In the genomic region with DNA sequence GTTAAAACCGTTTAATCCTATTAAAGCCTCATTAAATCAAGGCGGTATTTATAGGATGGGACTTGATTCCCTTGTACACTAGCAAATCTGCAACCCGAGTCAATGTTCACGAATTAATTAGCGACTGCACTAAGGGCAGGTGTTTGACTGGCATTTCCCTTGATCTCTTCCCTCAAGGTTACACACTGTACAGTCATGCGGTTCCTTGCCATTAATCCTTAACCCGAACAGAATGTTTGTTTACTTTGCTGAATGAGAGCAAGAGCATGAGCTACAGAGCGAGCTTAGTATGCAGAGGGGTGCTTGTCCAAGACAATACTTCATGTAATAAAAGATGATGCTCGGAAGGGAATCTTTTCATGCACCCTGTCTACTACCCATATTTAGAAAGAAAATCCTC, we compare ENCODE assay signal across 26 mouse cellular contexts.
DNase-seq lines count a peak whose midpoint lies in the region; ATAC-seq and TF ChIP-seq lines count a peak whose summit lies in the region.
"Had no signal": no experiment of that assay in that cellular context is flagged by ENCODE, and none has a peak within 500 bp of the region (broad histone marks: within the 10 kb centered on the region; RNA-seq: fewer than 3 reads in every experiment).

No protein-coding gene starts in this region.

- no peaks in the 10 kb centered on the region for H3K4me1 ChIP-seq in kidney, embryonic 15.5 days
- H3K4me1 ChIP-seq in cerebellum, adult 2 months (ENCODE audit: control insufficient read depth, insufficient read depth, low read length), result no peaks in the 10 kb centered on the region
- H3K4me1 ChIP-seq: embryonic facial prominence, embryonic 12.5 days; heart, embryonic 12.5 days; limb, embryonic 13.5 days; megakaryocyte, embryonic 14.5 days had no signal

- H3K36me3 ChIP-seq in kidney, embryonic 15.5 days, result no peaks in the 10 kb centered on the region
- H3K36me3 ChIP-seq: embryonic facial prominence, embryonic 12.5 days; forebrain, embryonic 12.5 days; heart, embryonic 12.5 days; hindbrain, embryonic 10.5 days; limb, embryonic 13.5 days; neural tube, embryonic 13.5 days had no signal

- TF ChIP-seq CTCF in brain, embryonic 14.5 days (IDR thresholded peaks at IDR 0.05; ENCODE audit: borderline replicate concordance, extremely low read depth, insufficient read depth, insufficient read length), result no peak
- TF ChIP-seq CTCF in cerebellum, adult 2 months (IDR thresholded peaks at IDR 0.05; ENCODE audit: borderline replicate concordance, insufficient read depth, low read depth, low read length), result no peak

- H3K4me3 ChIP-seq in kidney, embryonic 15.5 days (replicated peaks), result no peak overlapping the region
- no peak overlapping the region for H3K4me3 ChIP-seq in cerebellum, adult 2 months (replicated peaks; ENCODE audit: insufficient read depth, low read depth, low read length)
- H3K4me3 ChIP-seq: embryonic facial prominence, embryonic 12.5 days; erythroblast, embryonic 14.5 days; forebrain, embryonic 12.5 days; heart, embryonic 12.5 days; hindbrain, embryonic 10.5 days; limb, embryonic 13.5 days; megakaryocyte, embryonic 14.5 days; neural tube, embryonic 13.5 days had no signal

- WGBS in kidney, embryonic 15.5 days, result 30% methylated on average over 9 of the region's 9 CpGs
- WGBS in cerebellum, adult 2 months, result 77% methylated on average over 9 of the region's 9 CpGs

- H3K9ac ChIP-seq in kidney, embryonic 15.5 days, result no peak overlapping the region
- H3K9ac ChIP-seq: embryonic facial prominence, embryonic 12.5 days; forebrain, embryonic 12.5 days; heart, embryonic 12.5 days; limb, embryonic 13.5 days; liver, embryonic 14.5 days; lung, embryonic 14.5 days; neural tube, embryonic 13.5 days had no signal

- no peak overlapping the region for H3K4me2 ChIP-seq in kidney, embryonic 15.5 days
- H3K4me2 ChIP-seq: embryonic facial prominence, embryonic 12.5 days; forebrain, embryonic 12.5 days; heart, embryonic 12.5 days; limb, embryonic 13.5 days; lung, embryonic 14.5 days; neural tube, embryonic 13.5 days had no signal

- H3K27ac ChIP-seq in kidney, embryonic 15.5 days, result no peak overlapping the region
- H3K27ac ChIP-seq in cerebellum, adult 2 months (ENCODE audit: insufficient read depth, low read length), result no peak overlapping the region
- H3K27ac ChIP-seq: embryonic facial prominence, embryonic 12.5 days; forebrain, embryonic 12.5 days; hindbrain, embryonic 10.5 days; hindbrain, postnatal 0 days; limb, embryonic 13.5 days; liver, embryonic 14.5 days; neural tube, embryonic 13.5 days had no signal

- H3K9me3 ChIP-seq in kidney, embryonic 15.5 days (replicated peaks), result no peaks in the 10 kb centered on the region
- H3K9me3 ChIP-seq: embryonic facial prominence, embryonic 12.5 days; forebrain, embryonic 12.5 days; heart, embryonic 12.5 days; hindbrain, embryonic 10.5 days; limb, embryonic 13.5 days; megakaryocyte, embryonic 14.5 days; neural tube, embryonic 13.5 days had no signal

- no peak for TF ChIP-seq POLR2A in brain, embryonic 14.5 days (IDR thresholded peaks at IDR 0.05; ENCODE audit: borderline replicate concordance, extremely low read depth, insufficient read depth, insufficient read length, poor library complexity, severe bottlenecking)
- TF ChIP-seq POLR2A in cerebellum, adult 2 months (IDR thresholded peaks at IDR 0.05; ENCODE audit: borderline replicate concordance, insufficient read depth, low read length), result no peak

- ATAC-seq in kidney, embryonic 15.5 days (replicated peaks; ENCODE audit: low FRiP score), result peak; percentile 98
- ATAC-seq in erythroblast, adult 5-6 weeks (replicated peaks; ENCODE audit: low FRiP score, poor library complexity, severe bottlenecking), result no peak
- ATAC-seq: hindbrain, postnatal 0 days; intestine, embryonic 16.5 days had no signal

- DNase-seq in brain, embryonic 14.5 days (ENCODE audit: low read depth), result peak; percentile 47
- peak; percentile 66 for DNase-seq in kidney, adult 11 months
- peak; percentile 34 to 71 for DNase-seq in kidney, postnatal 36 days
- DNase-seq in cerebellum, adult 2 months, result no peak
- DNase-seq in neural tube, embryonic 10.5 days (ENCODE audit: extremely low spot score, low spot score), result no peak
- DNase-seq: adrenal gland, postnatal 14 days; cerebellum, postnatal 14 days; gastrocnemius, postnatal 25 days; heart, adult 18-20 months; heart, postnatal 10 days; lung, embryonic 14.5 days; thymus, adult 18-20 months; thymus, postnatal 4 days had no signal

- no peaks in the 10 kb centered on the region for H3K27me3 ChIP-seq in kidney, embryonic 15.5 days
- no peaks in the 10 kb centered on the region for H3K27me3 ChIP-seq in cerebellum, adult 2 months (ENCODE audit: control insufficient read depth, insufficient read depth, low read length)
- H3K27me3 ChIP-seq: embryonic facial prominence, embryonic 12.5 days; forebrain, embryonic 12.5 days; heart, embryonic 12.5 days; limb, embryonic 13.5 days; megakaryocyte, embryonic 14.5 days; neural tube, embryonic 13.5 days had no signal

Comparison
In these comparisons a context has a peak if more than half of its experiments do, and no peak if none do; other contexts are left out.
1. DNase-seq: peak in brain, embryonic 14.5 days (single experiment), kidney, adult 11 months (single experiment) and kidney, postnatal 36 days (2 of 2); none in cerebellum, adult 2 months (0 of 2) and neural tube, embryonic 10.5 days (single experiment).